Mouse (Mus musculus) embryonic facial prominence, embryonic 15.5 days (tissue): ENCODE data around the gene Susd1. TPM values are rescaled to one million over a fixed set of nuclear protein-coding genes. Genes with fewer than 3 reads are reported as not detected.

ENCODE experiments used
- ATAC-seq: fragments of 200-750 bp; cut with Nextera tagmentation; 2 replicates; pipeline ENCODE4 v1.8.0; 2017; ENCODE audit warnings: low read depth, moderate TSS enrichment; ENCODE audit not compliant: insufficient number of reproducible peaks, low FRiP score, low TSS enrichment
- H3K27ac ChIP-seq: fragments of 300-500 bp; sonication (generic); replicated peaks from 2 replicates; pipeline ENCODE4 v1.5.1; 2015; ENCODE audit warnings: mild to moderate bottlenecking, inconsistent platforms
- H3K27me3 ChIP-seq: fragments of 300-500 bp; sonication (generic); 2 replicates; pipeline ENCODE4 v1.6.1; 2015; ENCODE audit warnings: inconsistent platforms
- H3K36me3 ChIP-seq: fragments of 300-500 bp; sonication (generic); 2 replicates; pipeline ENCODE4 v1.6.1; 2015; ENCODE audit warnings: mild to moderate bottlenecking, inconsistent platforms
- H3K4me1 ChIP-seq: fragments of 300-500 bp; sonication (generic); 2 replicates; pipeline ENCODE4 v1.6.1; 2015; ENCODE audit warnings: inconsistent platforms
- H3K4me2 ChIP-seq: fragments of 300-500 bp; sonication (generic); replicated peaks from 2 replicates; pipeline ENCODE4 v1.6.1; 2015; ENCODE audit warnings: mild to moderate bottlenecking, inconsistent platforms
- H3K4me3 ChIP-seq: fragments of 300-500 bp; sonication (generic); replicated peaks from 2 replicates; pipeline ENCODE4 v1.5.1; 2015; ENCODE audit warnings: mild to moderate bottlenecking, inconsistent platforms
- H3K9ac ChIP-seq: fragments of 300-500 bp; sonication (generic); 2 replicates; pipeline ENCODE4 v1.6.1; 2015; ENCODE audit warnings: inconsistent platforms
- H3K9me3 ChIP-seq: fragments of 300-500 bp; sonication (generic); replicated peaks from 2 replicates; pipeline ENCODE4 v1.6.1; 2016; ENCODE audit warnings: inconsistent platforms
- WGBS: fragments of 180-500 bp; shearing (Covaris S2); methylation state at CpG from one replicate; pipeline ENCODE4 v1.1.7; 2015; 5-methylcytosine and 5-hydroxymethylcytosine counted together
- polyA plus RNA-seq: library from polyadenylated mRNA; unstranded; fragments of >200 nt; fragmentation: Nextera tagmentation; extraction: Ambion mirVana; gene quantifications from 2 replicates; pipeline ENCODE4 v1.2.1, GENCODE M21; 2015

Susd1 gene
- polyA plus RNA-seq, 1 experiment from 2014 or later, result 4.4 TPM

DNA sequence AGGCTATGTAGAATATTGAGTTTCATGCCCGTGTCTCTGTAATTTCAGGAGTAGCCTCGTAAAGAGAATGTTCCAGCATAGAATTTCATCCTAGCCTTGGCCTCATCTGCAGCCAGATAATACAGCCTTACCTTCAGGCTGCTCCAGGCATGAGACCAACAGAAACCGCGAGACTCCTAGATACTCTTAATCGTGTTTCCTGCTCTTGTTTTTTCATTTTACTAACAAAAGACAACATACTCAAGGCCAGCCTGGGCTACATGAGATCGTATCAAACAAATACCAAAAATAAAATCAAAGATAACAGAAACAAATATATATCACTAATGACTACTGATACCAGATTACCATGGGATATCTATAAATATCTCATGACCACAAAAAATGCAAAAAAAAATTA, 9.3 kb downstream of the Susd1 start:
- Histone ChIP-seq H3K36me3 (no peaks in the 10 kb centered on the region), H3K27me3 (0 out of 2 replicates have a peak, but pooled peaks cover 3% of the 10 kb centered on the region), H3K9ac (no peak overlapping the region), H3K27ac (no peak overlapping the region), H3K4me3 (no peak overlapping the region), H3K9me3 (no peaks in the 10 kb centered on the region), H3K4me2 (no peak overlapping the region), H3K4me1 (0 out of 2 replicates have a peak, but pooled peaks cover 3% of the 10 kb centered on the region)
- WGBS, result 71% methylated on average over 6 of the region's 6 CpGs
- no peak for ATAC-seq

DNA sequence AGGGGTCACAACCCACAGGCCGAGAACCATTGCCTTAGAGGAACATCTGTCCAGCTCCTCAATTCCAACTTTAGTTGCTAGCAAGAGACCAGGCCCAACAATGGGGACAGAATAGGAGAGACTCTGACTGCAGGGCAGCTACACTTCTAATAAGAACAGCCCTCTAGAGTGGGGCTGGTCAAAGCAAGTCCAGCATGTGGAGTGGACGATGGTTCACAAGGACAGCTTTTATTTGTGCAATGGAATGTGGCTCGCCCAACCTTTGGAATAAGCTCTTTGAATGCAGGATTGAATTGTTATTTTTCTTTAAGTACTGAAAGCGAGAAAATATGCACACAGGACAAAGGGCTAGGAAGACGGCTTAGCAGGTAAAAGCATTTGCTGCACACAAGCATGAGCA, 12.0 kb downstream of the Susd1 start:
- no peak overlapping the region for H3K4me3 ChIP-seq
- no peaks in the 10 kb centered on the region for H3K27me3 ChIP-seq
- ATAC-seq, result no peak
- H3K27ac ChIP-seq, result no peak overlapping the region
- H3K9ac ChIP-seq, result no peak overlapping the region
- no peaks in the 10 kb centered on the region for H3K9me3 ChIP-seq
- WGBS, result 83% methylated on average over 5 of the region's 5 CpGs
- H3K4me2 ChIP-seq, result no peak overlapping the region
- no peaks in the 10 kb centered on the region for H3K4me1 ChIP-seq
- no peaks in the 10 kb centered on the region for H3K36me3 ChIP-seq

DNA sequence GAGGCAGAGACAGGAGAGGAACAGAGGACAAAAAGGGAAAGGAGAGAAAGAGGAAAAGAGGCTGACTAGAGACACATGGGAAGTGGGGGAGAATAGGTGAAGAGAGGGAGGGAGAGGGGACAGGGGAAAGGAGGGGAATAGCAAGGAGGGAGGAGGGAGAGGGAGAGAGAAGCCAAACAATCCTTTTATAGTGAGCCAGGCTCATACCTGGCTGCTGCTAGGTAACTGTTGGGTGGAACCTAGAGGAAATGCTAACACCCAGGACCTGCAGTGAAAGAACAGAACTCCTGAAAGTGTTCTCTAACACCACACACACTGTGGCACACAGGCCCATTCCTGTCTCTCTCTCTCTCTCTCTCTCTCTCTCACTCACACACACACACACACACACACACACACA, 15.6 kb downstream of the Susd1 start:
- no peak overlapping the region for H3K27ac ChIP-seq
- H3K4me2 ChIP-seq, result no peak overlapping the region
- no peaks in the 10 kb centered on the region for H3K27me3 ChIP-seq
- H3K9me3 ChIP-seq, result no peaks in the 10 kb centered on the region
- H3K36me3 ChIP-seq, result no peaks in the 10 kb centered on the region
- no peak overlapping the region for H3K4me3 ChIP-seq
- ATAC-seq, result no peak
- no peaks in the 10 kb centered on the region for H3K4me1 ChIP-seq
- H3K9ac ChIP-seq, result no peak overlapping the region

DNA sequence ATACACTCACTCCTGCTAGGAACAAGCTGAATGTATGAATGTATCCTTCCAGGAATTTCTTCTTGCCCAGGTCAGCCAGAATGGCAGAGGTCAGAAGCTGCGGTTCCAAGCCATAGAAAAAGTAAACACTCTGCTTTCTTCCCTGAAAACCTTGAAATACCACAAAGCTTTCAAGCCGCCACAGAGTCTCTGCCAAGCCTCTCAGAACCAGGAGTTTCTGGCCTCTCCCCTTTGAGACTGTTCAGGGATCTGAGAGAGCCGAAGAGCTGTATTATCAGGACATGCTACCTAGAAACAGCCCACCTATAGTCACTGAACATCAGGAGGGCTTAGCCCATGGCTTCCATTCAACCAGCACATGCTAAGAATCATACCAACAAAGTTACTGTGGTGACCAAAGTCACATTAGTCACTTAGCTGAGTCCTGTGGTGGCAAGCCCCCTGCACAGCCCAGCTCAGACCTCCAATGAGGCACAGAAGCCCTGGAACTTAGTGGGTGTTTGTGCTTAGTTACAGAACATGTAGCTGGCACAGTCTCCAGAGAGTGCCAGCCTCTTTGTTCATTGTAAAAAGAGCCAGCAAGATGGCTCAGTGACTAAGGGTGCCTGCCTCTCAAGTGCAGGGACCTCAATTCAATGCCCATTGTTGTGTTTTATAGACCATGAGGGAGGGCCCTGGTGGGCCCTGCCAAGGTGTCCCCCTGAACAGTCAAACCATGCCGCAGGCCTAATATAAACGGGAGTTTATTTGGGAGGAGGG, 16.2 kb downstream of the Susd1 start:
- H3K4me2 ChIP-seq, result no peak overlapping the region
- no peak for ATAC-seq
- H3K9ac ChIP-seq, result no peak overlapping the region
- no peak overlapping the region for H3K27ac ChIP-seq
- no peaks in the 10 kb centered on the region for H3K36me3 ChIP-seq
- H3K27me3 ChIP-seq, result no peaks in the 10 kb centered on the region
- H3K9me3 ChIP-seq, result no peaks in the 10 kb centered on the region
- 50% methylated on average over 5 of the region's 5 CpGs for WGBS
- H3K4me3 ChIP-seq, result no peak overlapping the region
- no peaks in the 10 kb centered on the region for H3K4me1 ChIP-seq

DNA sequence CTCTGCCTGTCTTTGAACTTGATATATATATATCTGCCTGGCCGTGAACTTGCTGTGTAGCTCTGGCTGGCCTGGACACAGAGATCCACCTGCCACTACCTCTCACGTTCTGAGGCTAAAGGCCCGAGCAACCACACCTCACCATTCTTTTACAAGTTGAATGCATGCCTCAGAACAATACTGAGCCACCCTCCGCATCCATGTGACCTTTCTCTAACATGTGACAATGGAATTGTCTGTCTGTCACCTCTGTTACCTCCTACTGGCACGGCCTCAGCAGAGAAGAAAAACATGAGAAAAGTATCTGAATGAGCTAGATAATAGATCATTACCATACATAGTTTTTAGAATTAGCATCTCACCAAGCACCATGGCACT, 17.1 kb downstream of the Susd1 start:
- no peaks in the 10 kb centered on the region for H3K27me3 ChIP-seq
- no peaks in the 10 kb centered on the region for H3K9me3 ChIP-seq
- no peak for ATAC-seq
- H3K4me1 ChIP-seq, result no peaks in the 10 kb centered on the region
- no peak overlapping the region for H3K9ac ChIP-seq
- no peak overlapping the region for H3K27ac ChIP-seq
- 81% methylated on average over 5 of the region's 5 CpGs for WGBS
- H3K4me2 ChIP-seq, result no peak overlapping the region
- no peaks in the 10 kb centered on the region for H3K36me3 ChIP-seq
- no peak overlapping the region for H3K4me3 ChIP-seq

DNA sequence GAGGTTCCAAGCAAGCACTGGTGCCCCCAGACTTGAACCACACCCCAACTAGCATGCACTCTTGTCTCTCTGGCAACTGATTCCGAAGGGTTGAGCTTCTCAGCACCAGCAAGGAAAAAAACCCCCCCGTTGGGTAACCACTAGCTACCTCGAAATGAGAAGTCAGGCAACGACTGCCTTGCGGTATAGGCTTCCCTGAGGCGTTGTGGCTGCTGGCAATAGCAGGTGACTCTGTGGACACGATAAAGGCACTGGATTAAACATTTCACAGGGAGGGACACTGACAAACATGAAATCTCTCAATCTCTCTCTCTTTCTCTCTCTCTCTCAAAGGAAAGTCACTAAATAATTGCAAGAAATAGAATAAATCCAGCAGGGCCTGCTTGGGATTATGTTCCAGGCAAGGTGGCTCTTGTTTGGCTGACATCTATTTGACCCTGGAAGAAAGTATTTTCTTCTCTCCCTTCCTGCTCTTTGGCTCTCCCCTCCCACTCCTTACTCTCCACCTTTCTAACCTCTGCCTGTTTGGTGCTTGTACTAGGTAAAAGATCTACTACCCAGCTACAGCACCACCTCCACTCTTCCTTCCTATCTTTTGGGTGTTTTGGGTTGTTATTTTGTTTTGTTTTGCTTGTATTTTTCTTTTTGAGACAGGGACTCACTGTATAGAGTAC, 17.6 kb downstream of the Susd1 start:
- 70% methylated on average over 7 of the region's 7 CpGs for WGBS
- Histone ChIP-seq H3K9me3 (no peaks in the 10 kb centered on the region), H3K4me1 (no peaks in the 10 kb centered on the region), H3K9ac (no peak overlapping the region), H3K4me3 (no peak overlapping the region), H3K27ac (no peak overlapping the region), H3K4me2 (no peak overlapping the region), H3K27me3 (no peaks in the 10 kb centered on the region), H3K36me3 (no peaks in the 10 kb centered on the region)
- ATAC-seq, result no peak

DNA sequence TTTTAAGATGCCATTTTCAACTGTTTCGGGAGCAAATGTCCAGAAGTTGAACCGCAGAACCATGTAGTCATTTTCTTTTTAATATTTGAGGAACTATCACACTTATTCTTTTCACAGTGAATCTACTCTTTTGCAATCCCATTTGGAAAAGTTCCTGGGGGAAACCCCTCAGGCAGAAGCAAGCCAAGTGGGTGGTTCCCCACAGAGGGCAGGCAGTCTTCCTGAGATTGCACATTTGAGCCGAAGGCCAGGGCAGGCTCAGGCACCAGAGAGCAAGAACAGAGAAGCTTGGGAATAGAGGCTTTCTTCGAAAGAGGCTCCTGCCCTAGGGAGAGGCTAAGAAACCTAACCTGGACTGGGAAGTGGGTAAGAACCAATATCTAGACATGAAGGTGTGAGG, 19.2 kb downstream of the Susd1 start:
- no peaks in the 10 kb centered on the region for H3K36me3 ChIP-seq
- no peak overlapping the region for H3K4me2 ChIP-seq
- no peaks in the 10 kb centered on the region for H3K9me3 ChIP-seq
- no peaks in the 10 kb centered on the region for H3K27me3 ChIP-seq
- ATAC-seq, result no peak
- no peak overlapping the region for H3K27ac ChIP-seq
- H3K4me1 ChIP-seq, result no peaks in the 10 kb centered on the region
- no peak overlapping the region for H3K9ac ChIP-seq
- no peak overlapping the region for H3K4me3 ChIP-seq
- 68% methylated on average over 4 of the region's 4 CpGs for WGBS

DNA sequence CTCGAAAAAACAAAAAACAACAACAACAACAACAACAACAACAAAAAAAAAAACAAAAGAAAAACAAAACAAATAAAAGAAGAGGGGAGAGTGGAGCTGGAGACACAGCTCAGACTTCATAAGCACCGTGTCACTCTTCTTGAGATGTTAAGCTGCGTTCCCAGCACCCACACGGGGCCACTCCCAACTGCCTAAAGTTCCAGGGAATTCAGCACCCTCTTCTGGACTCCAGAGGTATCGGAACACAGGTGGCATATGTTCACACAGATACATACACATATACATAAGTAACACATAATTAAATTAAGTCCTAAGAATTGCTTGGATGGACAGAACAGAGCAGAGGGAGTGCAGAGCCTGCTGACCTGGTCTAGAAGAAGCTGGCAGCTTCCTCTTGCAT, 25.0 kb downstream of the Susd1 start:
- WGBS, result 88% methylated on average over 5 of the region's 5 CpGs
- Histone ChIP-seq H3K4me1 (no peaks in the 10 kb centered on the region), H3K9me3 (no peaks in the 10 kb centered on the region), H3K4me2 (no peak overlapping the region), H3K36me3 (no peaks in the 10 kb centered on the region), H3K27ac (no peak overlapping the region), H3K4me3 (no peak overlapping the region), H3K9ac (no peak overlapping the region), H3K27me3 (no peaks in the 10 kb centered on the region)
- ATAC-seq, result no peak

DNA sequence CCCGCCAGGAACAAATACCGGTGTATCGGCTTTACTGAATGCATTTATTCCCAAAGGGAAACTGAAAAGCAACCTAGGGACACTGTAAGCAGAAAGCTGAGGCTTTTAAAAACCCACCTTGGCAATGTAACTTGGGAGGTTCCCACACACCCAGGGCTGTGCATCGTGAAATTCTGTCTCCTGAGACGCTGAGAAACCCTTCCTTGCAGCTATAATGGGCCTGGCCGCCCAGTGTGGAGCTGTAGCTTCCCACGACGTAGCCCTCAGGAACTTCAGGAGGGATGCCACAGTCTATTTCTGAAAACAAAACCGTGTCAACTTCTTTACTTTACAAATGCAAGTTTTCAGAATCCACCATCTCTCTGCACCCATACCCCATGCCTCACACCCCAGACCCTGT, 27.3 kb downstream of the Susd1 start:
- H3K4me3 ChIP-seq, result no peak overlapping the region
- H3K4me1 ChIP-seq, result no peaks in the 10 kb centered on the region
- no peaks in the 10 kb centered on the region for H3K36me3 ChIP-seq
- WGBS, result 78% methylated on average over 9 of the region's 9 CpGs
- H3K27me3 ChIP-seq, result no peaks in the 10 kb centered on the region
- no peaks in the 10 kb centered on the region for H3K9me3 ChIP-seq
- H3K27ac ChIP-seq, result no peak overlapping the region
- no peak for ATAC-seq
- H3K9ac ChIP-seq, result no peak overlapping the region
- H3K4me2 ChIP-seq, result no peak overlapping the region

DNA sequence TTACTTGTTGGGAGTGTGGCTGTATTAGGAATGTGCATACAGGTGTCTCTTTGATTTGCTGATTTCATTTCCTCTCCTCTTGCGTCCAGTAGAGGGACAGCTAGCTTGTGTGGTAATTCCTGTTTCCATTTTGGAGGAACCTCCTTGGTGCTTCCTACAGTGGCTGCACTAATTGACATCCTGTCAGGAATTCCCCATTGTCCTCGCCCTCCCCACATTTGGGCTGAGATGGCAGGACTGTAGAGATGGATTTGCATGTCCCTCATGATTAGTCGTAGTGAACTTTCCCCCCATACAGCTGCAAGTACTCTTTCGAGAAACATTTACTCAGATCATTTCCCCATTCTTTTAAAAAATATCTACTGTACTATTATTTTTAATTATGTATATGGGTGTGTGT, 30.7 kb downstream of the Susd1 start:
- Histone ChIP-seq H3K4me2 (no peak overlapping the region), H3K9me3 (no peaks in the 10 kb centered on the region), H3K27me3 (no peaks in the 10 kb centered on the region), H3K4me1 (0 out of 2 replicates have a peak, but pooled peaks cover 8% of the 10 kb centered on the region), H3K4me3 (no peak overlapping the region), H3K9ac (no peak overlapping the region), H3K36me3 (no peaks in the 10 kb centered on the region), H3K27ac (no peak overlapping the region)
- 76% methylated on average over 4 of the region's 4 CpGs for WGBS
- no peak for ATAC-seq

DNA sequence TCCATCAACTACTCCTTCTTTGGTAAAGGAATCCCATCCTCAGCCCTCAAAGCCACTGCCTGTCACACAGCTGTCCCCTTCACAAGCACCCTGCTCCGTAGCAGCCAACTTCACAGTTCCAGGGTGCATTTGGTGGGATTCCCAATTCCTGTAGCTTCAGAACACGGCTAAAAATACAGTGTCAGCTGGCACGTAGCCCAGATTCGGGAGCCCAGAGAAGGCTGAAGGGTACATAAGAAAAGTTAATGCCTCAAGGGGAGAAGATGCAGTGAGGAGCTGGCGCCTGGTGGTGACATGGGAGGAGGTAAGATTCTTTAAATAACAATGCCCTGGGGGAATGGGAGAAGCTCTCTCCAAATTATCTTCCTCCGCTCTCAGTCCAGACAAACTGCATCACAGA, 34.1 kb downstream of the Susd1 start:
- no peak overlapping the region for H3K27ac ChIP-seq
- no peak overlapping the region for H3K9ac ChIP-seq
- H3K4me2 ChIP-seq, result 0 out of 2 replicates have a peak overlapping the region, but pooled peaks have one; percentile 1
- 0 out of 2 replicates have a peak, but pooled peaks cover 8% of the 10 kb centered on the region for H3K4me1 ChIP-seq
- H3K9me3 ChIP-seq, result no peaks in the 10 kb centered on the region
- no peaks in the 10 kb centered on the region for H3K36me3 ChIP-seq
- H3K4me3 ChIP-seq, result no peak overlapping the region
- H3K27me3 ChIP-seq, result no peaks in the 10 kb centered on the region
- no peak; the same call in 1 of the 2 replicates for ATAC-seq
- 20% methylated on average over 6 of the region's 6 CpGs for WGBS

DNA sequence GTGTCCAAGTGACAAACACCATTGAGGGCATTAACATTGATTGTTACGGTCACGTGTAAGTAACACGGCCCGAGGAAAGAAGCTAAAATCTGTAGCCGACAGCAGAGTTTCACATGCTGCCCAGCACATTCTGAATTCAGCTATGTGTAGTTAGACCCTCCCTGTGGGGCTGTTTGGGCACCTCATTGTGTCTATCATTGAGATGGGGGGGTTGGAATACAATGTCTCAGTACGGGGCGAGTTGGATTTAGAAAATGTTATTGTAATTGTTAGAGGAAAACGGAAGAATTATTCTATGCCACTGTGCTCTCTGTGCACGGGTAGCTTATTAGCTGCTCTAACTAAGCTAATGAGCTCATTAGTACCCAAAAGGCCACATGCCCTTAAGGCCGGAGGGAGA, 37.5 kb downstream of the Susd1 start:
- H3K27ac ChIP-seq, result no peak overlapping the region
- 0 out of 2 replicates have a peak, but pooled peaks cover 8% of the 10 kb centered on the region for H3K4me1 ChIP-seq
- no peak for ATAC-seq
- no peak overlapping the region for H3K4me3 ChIP-seq
- no peaks in the 10 kb centered on the region for H3K9me3 ChIP-seq
- no peak overlapping the region for H3K4me2 ChIP-seq
- no peak overlapping the region for H3K9ac ChIP-seq
- no peaks in the 10 kb centered on the region for H3K36me3 ChIP-seq
- no peaks in the 10 kb centered on the region for H3K27me3 ChIP-seq
- 76% methylated on average over 10 of the region's 10 CpGs for WGBS
